Mouse (Mus musculus) gastrocnemius, postnatal 10 days (tissue): ENCODE measurements around the gene Qser1. TPM values are rescaled to one million over a fixed set of nuclear protein-coding genes. Genes with fewer than 3 reads are reported as not detected.

Experiments
- DNase-seq: peaks from one replicate; pipeline ENCODE4 v3.0.0; 2021; ENCODE audit warnings: mixed read lengths
- total RNA-seq, 2 experiments: library from RNA; stranded (reverse); gene quantifications; 2 replicates each; pipeline ENCODE4 v1.2.3; 2021

The Qser1 gene
- total RNA-seq, 2 experiments from 2014 or later = 27.6 to 29.3 TPM

- no peak for DNase-seq
These were observed 80.3 kb downstream of the Qser1 start for GRCm38 (mm10) chr2:104736241-104736640.

GRCm38 (mm10) chr2:104732562-104733256 is 83.9 kb downstream of the Qser1 start:
- no peak for DNase-seq

- no peak for DNase-seq
These were observed 84.5 kb downstream of the Qser1 start for GRCm38 (mm10) chr2:104732033-104732444.

- DNase-seq = no peak
These were observed 89.2 kb downstream of the Qser1 start for GRCm38 (mm10) chr2:104727369-104727768.

- no peak for DNase-seq
These were observed 94.5 kb downstream of the Qser1 start for GRCm38 (mm10) chr2:104722021-104722420.

GRCm38 (mm10) chr2:104717827-104718226 is 98.7 kb downstream of the Qser1 start:
- no peak for DNase-seq

GRCm38 (mm10) chr2:104717231-104717735 is 99.3 kb downstream of the Qser1 start:
- no peak for DNase-seq

GRCm38 (mm10) chr2:104716279-104716678 is 100.3 kb downstream of the Qser1 start, which contains the start of gene Pin1rt1:
Pin1rt1 (minus strand) TSS chr2:104716379.
- DNase-seq = no peak

GRCm38 (mm10) chr2:104714254-104714691 is 102.3 kb downstream of the Qser1 start:
- DNase-seq = peak; percentile 26

- no peak for DNase-seq
These were observed 104.1 kb downstream of the Qser1 start for GRCm38 (mm10) chr2:104712486-104712809.

- DNase-seq = peak; percentile 58
These were observed 104.7 kb downstream of the Qser1 start, which contains the start of gene Tcp11l1 for GRCm38 (mm10) chr2:104711585-104712485. Tcp11l1 (minus strand) TSS chr2:104712169.

GRCm38 (mm10) chr2:104710670-104711370 is 105.7 kb downstream of the Qser1 start:
- no peak for DNase-seq

- no peak for DNase-seq
These were observed 106.7 kb downstream of the Qser1 start for GRCm38 (mm10) chr2:104709786-104710337.

Other genes with a start within 250 kb of the Qser1 start
- gene Cstf3, start 226.2 kb downstream of the Qser1 start, total RNA-seq = 10 to 100 TPM; 12.4 to 17.0 TPM
- 1 to 10 TPM; 5.7 to 7.2 TPM for gene Tcp11l1, start 104.6 kb downstream of the Qser1 start, total RNA-seq
- gene Pin1rt1, start 100.4 kb downstream of the Qser1 start, total RNA-seq = not detected
- 1 to 10 TPM; 2.3 to 3.0 TPM for gene Depdc7, start 73.9 kb downstream of the Qser1 start, total RNA-seq
- gene Prrg4, start 33.1 kb upstream of the Qser1 start, total RNA-seq = 1 to 10 TPM in 1 of 2 experiments, under 1 TPM in 1; 0.77 to 1.1 TPM
- gene Ccdc73, start 51.0 kb upstream of the Qser1 start, total RNA-seq = 1 to 10 TPM; 3.0 to 4.1 TPM
- 100 to 1,000 TPM; 112 to 115 TPM for gene Eif3m, start 200.3 kb upstream of the Qser1 start, total RNA-seq